In genomic region chr6:141381473-141381872, GRCm38 (mm10) we compare ENCODE assay signal across 8 mouse cellular contexts.
DNase-seq lines count a peak whose midpoint lies in the region; ATAC-seq and TF ChIP-seq lines count a peak whose summit lies in the region.

No protein-coding gene starts in this region.

- no peak overlapping the region for H3K4me3 ChIP-seq in embryonic fibroblast, embryonic 13.5 days (ENCODE audit: insufficient read depth, low read length)
- H3K4me3 ChIP-seq in heart, embryonic 11.5 days (ENCODE audit: low read depth, low read length) = no peak overlapping the region
- H3K4me3 ChIP-seq in midbrain, embryonic 14.5 days (replicated peaks; ENCODE audit: low read depth, low read length) = no peak overlapping the region

- TF ChIP-seq POLR2A in embryonic fibroblast, embryonic 13.5 days (IDR thresholded peaks at IDR 0.05; ENCODE audit: low read depth, low read length) = no peak

- H3K4me1 ChIP-seq in embryonic fibroblast, embryonic 13.5 days (ENCODE audit: control insufficient read depth, insufficient read depth, low read length) = peaks cover 7% of the 10 kb centered on the region
- H3K4me1 ChIP-seq in heart, embryonic 11.5 days (ENCODE audit: control insufficient read depth, insufficient read depth, low read length) = peaks cover 8% of the 10 kb centered on the region; the same call in 1 of the 2 replicates
- peaks cover 5% of the 10 kb centered on the region; the same call in 1 of the 2 replicates for H3K4me1 ChIP-seq in midbrain, embryonic 14.5 days (ENCODE audit: control insufficient read depth, insufficient read depth, low read length)

- WGBS in heart, embryonic 11.5 days (ENCODE audit: insufficient replicate concordance) = 28% methylated on average over 8 of the region's 8 CpGs
- 55% methylated on average over 8 of the region's 8 CpGs for WGBS in midbrain, embryonic 14.5 days

- peak overlapping the region; percentile 25 for H3K4me2 ChIP-seq in heart, embryonic 11.5 days
- peak overlapping the region; percentile 29 for H3K4me2 ChIP-seq in midbrain, embryonic 14.5 days (ENCODE audit: low read length)

- DNase-seq in kidney, postnatal 14 days = peak; percentile 29
- peak; percentile 53 for DNase-seq in midbrain, embryonic 14.5 days
- no peak for DNase-seq in frontal cortex, postnatal 36 days (ENCODE audit: low spot score in 2 of 2)
- no peak for DNase-seq in left cerebral cortex, adult 8-10 months (ENCODE audit: low spot score in 2 of 2)
- no peak for DNase-seq in thymus, postnatal 0 days (ENCODE audit: low spot score)

- no peak for TF ChIP-seq CTCF in embryonic fibroblast, embryonic 13.5 days (IDR thresholded peaks at IDR 0.05; ENCODE audit: borderline replicate concordance, insufficient read depth, low read length)

- no peaks in the 10 kb centered on the region for H3K27me3 ChIP-seq in heart, embryonic 11.5 days (ENCODE audit: control insufficient read depth, insufficient read depth, low read length)
- H3K27me3 ChIP-seq in midbrain, embryonic 14.5 days (ENCODE audit: control insufficient read depth, insufficient read depth, low read length) = no peaks in the 10 kb centered on the region

- no peaks in the 10 kb centered on the region for H3K36me3 ChIP-seq in heart, embryonic 11.5 days (ENCODE audit: control insufficient read depth, insufficient read depth, low read length)
- no peaks in the 10 kb centered on the region for H3K36me3 ChIP-seq in midbrain, embryonic 14.5 days (ENCODE audit: control insufficient read depth, insufficient read depth, low read length)

- H3K9me3 ChIP-seq in heart, embryonic 11.5 days (replicated peaks; ENCODE audit: control insufficient read depth, low read length) = no peaks in the 10 kb centered on the region
- H3K9me3 ChIP-seq in midbrain, embryonic 14.5 days (ENCODE audit: control insufficient read depth, low read length) = no peaks in the 10 kb centered on the region

- 0 out of 2 replicates have a peak overlapping the region, but pooled peaks have one; percentile 6 for H3K27ac ChIP-seq in embryonic fibroblast, embryonic 13.5 days (ENCODE audit: insufficient read depth, low read length)
- no peak overlapping the region; the same call in 1 of the 2 replicates for H3K27ac ChIP-seq in heart, embryonic 11.5 days (ENCODE audit: low read depth, low read length)
- peak overlapping the region; percentile 63 for H3K27ac ChIP-seq in midbrain, embryonic 14.5 days (replicated peaks; ENCODE audit: low read depth, low read length)

- ATAC-seq in heart, embryonic 11.5 days (replicated peaks; ENCODE audit: insufficient number of reproducible peaks, low FRiP score, low TSS enrichment) = peak; percentile 74
- ATAC-seq in midbrain, embryonic 14.5 days (ENCODE audit: low FRiP score, low TSS enrichment) = peak; percentile 38; the same call in 1 of the 2 replicates
- no peak for ATAC-seq in inflammation-experienced regulatory T-cells, adult 6 months

- no peak overlapping the region for H3K9ac ChIP-seq in heart, embryonic 11.5 days (ENCODE audit: low read depth, low read length)
- H3K9ac ChIP-seq in midbrain, embryonic 14.5 days (replicated peaks; ENCODE audit: low read length) = no peak overlapping the region

Comparison
In these comparisons a context has a peak if more than half of its experiments do, and no peak if none do; other contexts are left out.
1. DNase-seq: peak in kidney, postnatal 14 days (single experiment) and midbrain, embryonic 14.5 days (single experiment); none in frontal cortex, postnatal 36 days (0 of 2), left cerebral cortex, adult 8-10 months (0 of 2) and thymus, postnatal 0 days (single experiment).